Mouse (Mus musculus): ENCODE data around the gene Vps13a.

DNA sequence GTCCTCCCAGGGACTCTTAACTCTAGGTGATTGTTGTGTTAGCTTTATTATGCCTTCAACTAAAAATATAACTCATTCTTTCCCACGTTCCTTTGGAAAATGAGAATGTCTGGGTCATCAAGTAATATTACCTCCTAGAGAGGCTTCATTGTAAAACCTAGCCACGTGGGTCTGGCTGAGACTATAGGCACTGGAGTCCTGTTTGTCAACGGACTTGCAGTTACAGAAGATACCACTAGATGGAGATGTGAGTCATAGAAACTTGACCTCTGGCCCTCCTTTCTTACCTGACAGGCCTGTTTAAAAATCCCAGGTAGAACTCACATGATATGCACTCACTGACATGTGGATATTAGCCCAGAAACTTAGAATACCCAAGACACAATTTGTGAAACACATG, 195.4 kb downstream of the Vps13a start:
- no peak for TF ChIP-seq POLR2A (IDR thresholded peaks at IDR 0.05; ENCODE audit: borderline replicate concordance, control insufficient read depth, low read depth, low read length)
- no peak for TF ChIP-seq CTCF (IDR thresholded peaks at IDR 0.05; ENCODE audit: control insufficient read depth, insufficient read depth, low read length)

Data from bone marrow, adult 2 months (tissue).